Mouse (Mus musculus): ENCODE data around the gene Gpr87.

DNA sequence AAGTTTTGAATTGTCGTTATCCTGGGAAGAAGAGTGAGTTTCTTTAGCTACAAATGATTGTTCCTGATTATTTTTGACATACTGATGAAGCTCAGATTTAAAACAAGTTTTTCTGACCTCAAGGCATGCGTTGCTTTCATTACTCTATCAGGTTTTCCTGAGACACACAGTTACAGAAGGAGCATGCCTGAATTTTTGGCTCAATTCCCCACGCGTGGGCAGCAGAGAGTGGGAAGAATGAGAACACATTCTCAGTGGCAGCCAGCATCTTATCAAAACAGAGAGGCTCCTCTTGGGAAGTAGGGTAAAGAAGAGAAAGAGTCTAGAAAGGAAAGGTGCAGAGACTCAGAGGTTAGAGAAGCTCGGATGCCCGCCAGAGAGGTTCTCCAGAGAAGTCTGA is 48.5 kb upstream of the Gpr87 start:
- TF ChIP-seq CTCF (IDR thresholded peaks at IDR 0.05; ENCODE audit: low read depth, low read length) (no peak), POLR2A (IDR thresholded peaks at IDR 0.05; ENCODE audit: extremely low read depth, insufficient read depth, low read length) (no peak)
